Mouse (Mus musculus) MEL (cell line): ENCODE measurements around the gene Ypel3.

ENCODE experiments used
- CHD1 ChIP-seq: IDR thresholded peaks from 2 replicates; pipeline ENCODE4 v1.6.1; 2012; ENCODE audit warnings: low read depth, mild to moderate bottlenecking, inconsistent platforms, low read length, improper control_type of control experiment
- CHD2 ChIP-seq: IDR thresholded peaks from 2 replicates; pipeline ENCODE4 v1.6.1; 2011; ENCODE audit warnings: low read length, improper control_type of control experiment
- CTCF ChIP-seq, 3 experiments: IDR thresholded peaks in 2 of 3; conservative IDR thresholded peaks in 1 of 3; 2 replicates each; pipeline ENCODE4 v1.5.1; 2011 to 2012; ENCODE audit warnings: low read length in 3 of 3, low read depth in 2 of 3, mild to moderate bottlenecking in 2 of 3, improper control_type of control experiment in 1 of 3, inconsistent platforms in 1 of 3, mixed read lengths in 1 of 3, moderate library complexity in 1 of 3; ENCODE audit not compliant: control insufficient read depth in 1 of 3, insufficient read depth in 1 of 3, poor library complexity in 1 of 3, severe bottlenecking in 1 of 3
- EP300 ChIP-seq, 2 experiments: IDR thresholded peaks; 2 replicates each; pipeline ENCODE4 v1.6.1; 2011; ENCODE audit warnings: improper control_type of control experiment in 2 of 2, low read length in 2 of 2, low read depth in 1 of 2, mild to moderate bottlenecking in 1 of 2
- JUND ChIP-seq: IDR thresholded peaks from 2 replicates; pipeline ENCODE4 v1.6.1; 2011; ENCODE audit warnings: low read depth, mild to moderate bottlenecking, improper control_type of control experiment, low read length
- MAX ChIP-seq: IDR thresholded peaks from 2 replicates; pipeline ENCODE4 v1.6.1; 2011; ENCODE audit warnings: low read length, improper control_type of control experiment
- POLR2A ChIP-seq, 2 experiments: IDR thresholded peaks; 2 replicates each; pipeline ENCODE4 v1.6.1; 2011 to 2012; ENCODE audit warnings: low read length in 2 of 2, mild to moderate bottlenecking in 2 of 2, control low read depth in 1 of 2, improper control_type of control experiment in 1 of 2, low read depth in 1 of 2, moderate library complexity in 1 of 2; ENCODE audit not compliant: control insufficient read depth in 1 of 2, insufficient read depth in 1 of 2, poor library complexity in 1 of 2
- POLR2AphosphoS2 ChIP-seq: IDR thresholded peaks from 2 replicates; pipeline ENCODE4 v1.6.1; 2011; ENCODE audit warnings: low read length, improper control_type of control experiment
- SIN3A ChIP-seq: IDR thresholded peaks from 2 replicates; pipeline ENCODE4 v1.6.1; 2012; ENCODE audit warnings: low read length, improper control_type of control experiment, inconsistent platforms
- TAL1 ChIP-seq: IDR thresholded peaks from 2 replicates; pipeline ENCODE4 v1.6.1; 2012; ENCODE audit warnings: mild to moderate bottlenecking, inconsistent platforms, low read length, moderate library complexity, mixed read lengths
- TBP ChIP-seq: IDR thresholded peaks from 2 replicates; pipeline ENCODE4 v1.8.0; 2011; ENCODE audit warnings: low read depth, low read length, improper control_type of control experiment
- TCF12 ChIP-seq: IDR thresholded peaks from 2 replicates; pipeline ENCODE4 v1.6.1; 2014; ENCODE audit warnings: low read depth, mild to moderate bottlenecking, inconsistent platforms, low read length, improper control_type of control experiment, moderate library complexity
- USF1 ChIP-seq: IDR thresholded peaks from 2 replicates; pipeline ENCODE4 v1.6.1; 2014; ENCODE audit warnings: low read depth, mild to moderate bottlenecking, inconsistent platforms, low read length, improper control_type of control experiment, moderate library complexity
- ZC3H11A ChIP-seq: IDR thresholded peaks from 2 replicates; pipeline ENCODE4 v1.6.1; 2012; ENCODE audit warnings: low read depth, mild to moderate bottlenecking, inconsistent platforms, low read length, improper control_type of control experiment

GRCm38 (mm10) chr7:126774463-126774862 lies 2.3 kb upstream of the Ypel3 start:
- no peak for TF ChIP-seq POLR2A (IDR thresholded peaks at IDR 0.05; ENCODE audit: control insufficient read depth in 1 of 2, insufficient read depth in 1 of 2, low read depth in 1 of 2, low read length in 2 of 2, poor library complexity in 1 of 2)
- peak in 1 of 2 experiments; percentile 19; a peak in 1 of 4 replicates for TF ChIP-seq EP300 (IDR thresholded peaks at IDR 0.05; ENCODE audit: low read depth in 1 of 2, low read length in 2 of 2)
- no peak for TF ChIP-seq CTCF (IDR thresholded peaks at IDR 0.05 in 2 of 3, conservative IDR thresholded peaks at IDR 0.05 in 1 of 3; ENCODE audit: control insufficient read depth in 1 of 3, insufficient read depth in 1 of 3, low read depth in 2 of 3, low read length in 3 of 3, poor library complexity in 1 of 3, severe bottlenecking in 1 of 3)
- no peak for TF ChIP-seq SIN3A
- TF ChIP-seq POLR2AphosphoS2 = no peak
- TF ChIP-seq MAX = no peak
- no peak for TF ChIP-seq TAL1
- TF ChIP-seq USF1 = no peak
- no peak for TF ChIP-seq ZC3H11A
- TF ChIP-seq JUND = no peak
- no peak for TF ChIP-seq TCF12
- TF ChIP-seq TBP = no peak
- no peak for TF ChIP-seq CHD1
- TF ChIP-seq CHD2 = no peak
